Mouse (Mus musculus) hindlimb bud, embryonic 11.5 days (tissue): ENCODE data around the gene Hsd17b10.

Experiments used
- DNase-seq: peaks from one replicate; pipeline ENCODE4 v3.0.0-alpha.2; 2012; ENCODE audit warnings: low read depth, low spot score; ENCODE audit errors: extremely low spot score

Hsd17b10 gene

DNA sequence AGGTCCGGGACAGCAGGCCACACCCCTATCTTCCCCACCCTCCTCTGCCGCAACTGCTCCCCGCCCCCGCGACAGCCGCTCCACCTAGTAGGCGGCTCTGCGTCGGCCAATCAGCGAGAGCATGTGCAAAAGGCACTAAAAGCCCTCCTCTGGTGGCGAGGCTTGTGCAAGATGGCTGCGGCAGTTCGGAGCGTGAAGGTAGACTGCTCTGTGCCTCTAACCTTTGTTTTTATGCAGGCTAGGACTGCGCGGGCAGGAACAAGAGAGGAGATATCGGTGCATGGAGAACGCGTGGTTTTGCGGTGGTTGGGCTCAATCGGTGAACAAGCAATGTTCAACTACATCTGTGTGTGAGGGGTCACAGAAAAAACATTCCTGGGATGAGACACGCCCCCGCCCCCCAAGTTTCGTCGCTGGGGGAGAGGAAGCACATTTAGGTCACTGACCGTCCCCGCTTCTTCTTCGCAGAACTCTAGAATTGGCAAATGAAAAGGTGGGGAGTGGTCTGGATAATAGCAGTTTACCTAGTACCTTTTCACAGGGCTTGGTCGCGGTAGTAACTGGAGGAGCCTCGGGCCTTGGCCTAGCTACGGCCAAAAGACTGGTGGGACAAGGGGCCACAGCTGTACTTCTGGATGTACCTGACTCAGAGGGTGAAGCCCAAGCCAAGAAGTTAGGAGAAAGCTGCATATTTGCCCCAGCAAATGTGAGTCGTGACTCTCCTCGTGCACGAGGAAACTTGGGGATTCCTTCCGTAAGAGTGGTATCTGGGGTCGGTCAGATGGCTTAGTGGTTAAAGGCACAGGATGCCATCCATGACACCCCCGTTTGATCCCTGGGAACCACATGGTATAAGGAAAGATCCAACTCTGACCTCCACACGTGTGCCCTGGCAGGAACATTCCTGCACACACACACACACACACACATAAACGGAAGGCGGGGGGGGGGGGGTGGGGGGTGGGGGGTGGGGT is at the start of gene Hsd17b10:
Hsd17b10 (plus strand) TSS at position 109 of the 974 bp plus-strand sequence.
- no peak for DNase-seq

DNA sequence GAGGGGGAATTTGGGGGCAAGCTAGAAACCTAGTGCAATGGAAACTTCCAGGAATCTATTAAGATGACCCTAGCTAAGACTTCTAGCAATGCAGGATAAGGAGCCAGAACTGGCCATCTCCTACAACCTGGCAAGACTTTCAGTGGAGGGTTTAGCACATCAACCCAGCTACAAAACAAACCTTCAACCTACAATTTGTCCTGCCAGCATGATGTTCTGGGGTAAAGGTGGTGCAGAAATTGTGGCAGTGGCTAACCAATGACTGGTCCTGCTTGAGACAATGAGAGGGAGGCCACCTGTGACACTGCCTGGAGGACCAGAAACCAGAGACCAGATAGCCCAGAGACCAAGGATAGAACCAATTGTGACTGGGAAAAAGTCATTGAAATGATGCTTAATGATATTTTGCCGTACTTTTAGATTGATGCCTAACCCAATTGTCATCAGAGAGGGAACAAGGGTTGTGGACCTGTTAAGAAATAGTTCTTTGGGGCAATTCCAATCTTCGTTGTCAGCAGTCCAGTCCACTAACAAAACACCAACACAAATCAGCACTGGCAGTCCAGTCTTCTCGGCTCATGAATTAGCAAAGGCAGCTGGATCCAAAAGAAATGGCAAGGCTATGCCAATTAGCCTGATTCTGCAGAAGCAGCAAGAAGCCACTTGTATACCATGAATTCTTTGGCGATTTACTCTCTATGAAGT is 2.5 kb upstream of the Hsd17b10 start:
- DNase-seq, result no peak

- DNase-seq, result no peak
These were observed 412 bp upstream of the Hsd17b10 start for GRCm38 (mm10) chrX:152001182-152001684.

DNA sequence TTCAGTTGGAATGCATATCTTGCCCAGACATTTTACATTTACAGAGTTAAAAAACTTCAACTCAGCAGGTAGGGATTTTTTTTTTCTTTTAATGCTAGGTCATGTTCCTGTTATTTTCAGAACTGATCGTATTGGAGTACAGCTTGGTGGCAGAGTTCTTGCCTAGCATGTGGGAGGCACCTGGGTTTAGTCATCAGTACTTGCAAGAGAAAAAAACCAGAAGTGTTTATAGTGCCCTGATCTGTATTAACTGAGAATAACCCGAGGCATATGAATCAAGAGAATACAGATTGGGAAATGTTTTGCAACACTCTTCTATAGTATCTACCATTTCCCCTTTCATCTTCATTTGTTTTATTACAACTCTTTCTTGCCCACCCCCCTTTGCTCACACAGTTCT is 1.2 kb downstream of the Hsd17b10 start:
- no peak for DNase-seq

DNA sequence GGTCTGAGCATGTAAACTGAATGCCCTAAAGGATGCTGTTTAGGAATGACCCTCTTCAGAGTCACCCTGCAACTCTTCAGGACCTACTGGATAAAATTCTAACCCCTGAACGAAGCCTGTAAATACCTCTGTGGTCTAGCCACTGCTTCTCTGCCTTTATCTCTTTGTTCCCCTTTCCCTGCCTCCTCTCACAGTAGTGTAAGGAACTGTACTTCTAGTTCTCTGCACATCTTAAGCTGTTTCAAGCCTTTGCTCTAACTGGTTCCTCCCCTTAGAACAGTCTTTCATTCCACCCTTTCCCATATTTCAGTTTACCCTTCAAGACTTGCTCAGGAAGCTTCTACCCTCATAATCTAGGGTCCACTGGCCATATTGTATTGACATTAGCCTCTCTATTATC is 6.2 kb downstream of the Hsd17b10 start:
- no peak for DNase-seq

- no peak for DNase-seq
These were observed 14.1 kb downstream of the Hsd17b10 start for GRCm38 (mm10) chrX:152015752-152016150.

DNA sequence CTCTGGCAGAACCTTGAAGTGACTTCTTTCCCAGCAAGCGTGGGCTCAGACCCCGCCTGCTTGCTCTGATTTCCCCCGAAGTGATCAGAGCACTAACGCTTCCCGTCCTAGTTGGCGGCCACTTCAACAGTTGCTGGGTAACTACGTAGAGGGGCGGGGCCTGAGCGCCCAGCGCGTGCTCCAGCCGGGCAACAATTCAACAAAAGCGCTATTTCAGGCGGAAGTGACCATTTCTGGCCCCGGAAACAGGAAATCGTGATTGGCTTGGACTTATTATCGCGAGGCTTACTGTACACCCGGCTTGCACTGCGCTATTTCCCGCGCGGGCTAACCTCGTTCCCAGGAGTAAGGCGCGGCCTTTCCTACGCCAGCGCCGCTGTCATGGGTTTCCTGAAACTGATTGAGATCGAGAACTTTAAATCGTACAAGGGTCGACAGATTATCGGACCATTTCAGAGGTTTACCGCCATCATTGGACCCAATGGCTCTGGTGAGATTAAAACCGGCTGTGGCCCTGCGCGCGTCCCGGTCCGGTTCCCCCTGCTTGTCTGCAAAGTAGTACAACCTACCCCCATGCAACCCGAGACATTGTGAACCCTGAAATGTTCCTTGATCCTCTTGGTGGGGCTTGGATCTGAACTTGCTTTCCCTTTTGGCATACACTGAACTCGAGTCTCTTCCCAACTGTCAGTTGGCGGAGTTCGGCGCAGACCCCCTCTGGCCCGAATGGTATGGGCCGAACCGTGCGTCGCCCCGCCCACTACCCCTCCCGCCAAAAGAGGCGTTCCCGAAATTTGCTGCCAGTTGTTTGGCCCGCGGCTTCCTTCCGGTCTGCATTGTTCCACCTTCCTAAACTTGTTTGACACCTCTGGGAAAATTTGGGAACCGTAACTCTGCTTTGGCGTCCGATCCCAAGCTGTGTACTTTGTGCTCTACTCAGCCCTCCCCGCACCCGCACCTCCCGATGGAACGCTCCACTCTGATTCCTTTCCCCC is 14.8 kb downstream of the Hsd17b10 start, which contains the start of the genes Ribc1 and Smc1a:
Ribc1 (minus strand) TSS at position 145 of the 995 bp plus-strand sequence.
Smc1a (plus strand) TSS at position 278 of the 995 bp plus-strand sequence.
- peak; percentile 72 for DNase-seq

GRCm38 (mm10) chrX:152017186-152017585 is 15.5 kb downstream of the Hsd17b10 start:
- no peak for DNase-seq

DNA sequence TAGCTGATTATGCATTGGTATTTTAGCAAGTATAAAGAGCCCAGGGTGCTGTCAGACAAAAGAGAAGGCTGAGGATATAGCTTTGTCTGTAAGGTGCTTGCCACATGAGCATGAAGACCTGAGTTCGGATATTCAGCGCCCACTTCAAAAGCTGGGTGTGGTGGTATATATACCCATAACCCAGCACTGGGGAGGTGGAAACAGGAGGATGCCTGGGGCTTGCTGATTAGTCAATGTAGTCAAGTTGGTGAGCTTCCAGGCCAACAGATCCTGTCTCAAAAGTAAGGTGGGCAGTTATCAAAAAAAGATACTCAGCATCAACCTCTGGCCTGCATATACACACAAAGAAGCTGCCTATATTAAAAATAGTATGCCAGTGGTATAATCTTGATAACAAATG is 17.6 kb downstream of the Hsd17b10 start:
- no peak for DNase-seq

DNA sequence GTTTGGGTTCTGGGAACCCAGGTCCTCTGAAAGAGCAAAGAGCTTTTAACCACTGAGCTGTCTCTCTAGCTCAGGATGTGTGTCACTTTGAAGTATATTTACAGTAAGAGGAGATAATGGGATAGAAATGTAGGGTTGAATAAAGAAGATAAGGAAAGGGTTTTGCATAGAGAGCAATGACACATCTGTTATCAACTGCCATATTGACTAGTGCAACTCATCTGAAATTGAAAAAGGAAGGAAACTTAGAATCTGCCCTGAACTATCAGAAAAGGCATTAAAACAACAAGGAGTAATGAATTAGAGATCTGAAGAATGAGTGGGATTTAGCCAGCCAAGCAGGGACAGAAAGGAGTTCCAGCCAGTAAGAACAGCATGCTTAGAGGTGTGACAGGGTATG is 38.2 kb downstream of the Hsd17b10 start:
- DNase-seq, result no peak

DNA sequence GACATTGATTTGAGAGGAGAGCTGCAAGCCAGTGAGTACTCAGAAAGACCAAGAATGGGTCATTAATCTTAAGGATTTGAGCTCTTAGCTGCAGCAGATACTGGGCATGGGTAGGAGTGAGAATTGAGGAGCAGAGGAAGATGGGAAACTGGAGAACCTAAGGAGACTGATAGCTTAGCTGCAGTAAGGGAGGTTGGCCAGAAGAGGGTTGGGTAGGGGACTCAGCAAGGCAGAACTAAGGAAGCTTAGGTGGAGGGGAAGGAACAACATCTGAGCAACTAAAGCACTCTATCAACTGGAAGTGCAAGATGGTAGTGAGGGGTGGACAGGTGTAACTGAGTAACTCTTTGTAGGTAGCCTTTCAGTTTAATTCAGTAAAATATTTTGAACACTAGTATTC is 45.6 kb downstream of the Hsd17b10 start:
- DNase-seq, result no peak

DNA sequence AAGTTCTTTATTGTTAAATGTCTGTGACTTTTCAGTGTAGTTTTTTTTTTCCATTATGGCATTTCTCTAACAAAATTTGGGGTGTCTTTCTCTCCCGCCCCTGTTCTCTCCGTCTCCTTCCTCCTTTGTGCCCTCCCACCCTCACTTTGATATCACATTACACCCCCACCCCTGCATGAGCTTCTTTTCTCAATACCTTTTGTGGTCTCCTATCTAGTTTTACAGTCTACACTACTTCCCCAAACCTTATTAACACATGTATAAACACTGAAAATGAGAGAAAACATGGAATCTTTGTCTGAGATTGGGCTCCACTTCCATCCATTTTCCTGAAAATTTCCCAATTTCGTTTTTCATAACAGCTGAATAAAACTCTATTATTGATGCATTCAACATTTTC is 50.9 kb downstream of the Hsd17b10 start:
- no peak for DNase-seq
